Mouse (Mus musculus) thymus, postnatal 0 days (tissue): ENCODE measurements around the gene Enpp3. TPM values are rescaled to one million over a fixed set of nuclear protein-coding genes. Genes with fewer than 3 reads are reported as not detected.
A peak's percentile ranks its signal among the peaks of the same experiment; 100 is the strongest.
"Not testable (repeated sequence)": the region's sequence is repeated elsewhere in the genome, so short reads cannot be mapped to it uniquely, and the experiment has no call there.

Experiments
- DNase-seq: peaks from one replicate; pipeline ENCODE4 v3.0.0-alpha.2; 2015; ENCODE audit warnings: low spot score
- polyA plus RNA-seq: library from polyadenylated mRNA; unstranded; fragments of >200 nt; fragmentation: Nextera tagmentation; extraction: Ambion mirVana; gene quantifications from 2 replicates; pipeline ENCODE4 v1.2.1, GENCODE M21; 2015

Enpp3 gene
- polyA plus RNA-seq, 1 experiment from 2014 or later, result 1.4 TPM

GRCm38 (mm10) chr10:24823265-24823664 lies 19.4 kb downstream of the Enpp3 start:
- no peak for DNase-seq

DNA sequence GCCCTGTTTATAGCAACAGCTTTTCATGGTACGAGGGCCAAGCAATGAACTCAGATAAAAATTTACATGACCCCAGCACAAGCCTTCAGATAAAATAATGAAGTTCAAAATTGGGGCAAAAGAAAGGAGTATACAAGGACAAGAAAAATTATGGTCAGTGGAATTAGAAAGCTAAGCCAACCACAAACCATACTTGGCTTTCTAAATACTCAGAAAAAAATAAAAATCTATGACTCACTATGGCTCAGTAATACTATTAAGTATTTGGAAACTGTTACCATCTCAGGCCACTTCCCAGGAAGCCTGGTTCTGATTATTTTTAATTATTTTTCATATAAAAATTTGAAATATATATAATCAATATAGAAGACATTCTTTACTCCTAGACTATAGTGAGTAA lies 19.8 kb downstream of the Enpp3 start:
- DNase-seq, result no peak

DNA sequence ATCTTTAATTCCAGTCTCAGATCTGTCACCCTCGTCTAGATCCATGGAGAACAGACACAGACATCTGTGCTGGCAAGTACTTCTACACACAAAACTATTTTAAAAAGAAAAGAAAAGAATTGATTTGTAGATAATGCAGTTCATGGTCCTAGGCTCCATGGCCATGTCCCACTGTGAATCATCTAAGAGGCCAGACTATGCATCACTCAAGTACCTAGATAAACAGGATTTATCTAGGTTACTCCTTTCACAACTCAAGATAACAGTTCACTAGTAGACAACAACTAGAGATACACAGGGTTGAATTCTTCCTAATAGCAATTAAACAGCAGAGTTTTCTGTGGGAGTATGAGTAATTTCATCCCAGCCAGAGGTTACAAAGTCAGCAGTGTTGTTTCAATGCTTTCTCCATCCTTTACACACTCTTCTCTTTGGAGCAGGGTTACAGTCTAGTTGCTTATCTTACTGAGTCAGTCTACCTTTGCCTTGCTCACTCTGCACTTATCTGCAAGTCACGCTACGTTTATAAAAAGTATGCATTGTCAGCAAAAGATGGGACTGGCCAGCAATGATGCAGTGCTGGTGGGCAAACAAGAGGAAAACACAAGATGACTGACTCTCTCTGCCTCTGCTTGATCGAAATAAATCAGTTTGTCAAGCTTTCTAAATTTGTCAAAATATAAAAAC lies 20.5 kb downstream of the Enpp3 start:
- no peak for DNase-seq

DNA sequence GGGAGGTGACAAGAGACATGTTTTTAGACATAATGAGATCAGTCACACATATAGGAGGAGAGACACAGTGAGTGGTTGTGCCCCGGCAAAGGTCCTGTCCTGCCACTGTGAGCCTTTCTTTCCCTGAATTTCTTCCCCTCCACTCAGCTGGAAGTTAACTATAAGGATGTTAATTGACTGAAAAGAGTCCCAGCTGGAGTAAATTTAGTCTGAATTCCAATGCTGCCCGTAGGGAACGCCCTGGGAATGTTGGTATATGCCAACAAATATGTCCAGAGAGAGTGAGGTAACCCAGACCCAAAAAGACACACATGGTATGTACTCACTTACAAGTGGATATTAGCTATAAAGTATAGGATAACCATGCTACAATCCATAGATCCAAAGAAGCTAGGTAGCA lies 23.1 kb downstream of the Enpp3 start:
- no peak for DNase-seq

GRCm38 (mm10) chr10:24810639-24811038 lies 32.0 kb downstream of the Enpp3 start:
- DNase-seq, result no peak

- no peak for DNase-seq
These were observed 35.9 kb downstream of the Enpp3 start for GRCm38 (mm10) chr10:24806756-24807155.

DNA sequence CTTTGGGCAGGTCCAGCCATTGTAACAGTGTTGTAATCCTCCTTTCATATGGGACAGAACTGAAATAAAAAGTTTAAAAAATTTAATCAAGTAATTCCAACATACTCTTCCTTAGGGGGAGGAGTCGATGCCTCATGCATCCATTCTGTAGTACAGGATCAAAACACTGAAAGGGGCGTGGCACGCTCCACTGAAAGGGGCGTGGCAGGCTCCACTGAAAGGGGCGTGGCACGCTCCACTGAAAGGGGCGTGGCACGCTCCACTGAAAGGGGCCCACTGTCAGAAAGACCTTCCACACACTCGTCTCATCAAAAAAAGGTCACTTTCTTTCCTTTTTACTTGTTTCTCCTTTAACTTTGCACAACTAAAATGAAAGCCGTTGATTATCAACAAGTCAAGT lies 36.7 kb downstream of the Enpp3 start:
- no peak for DNase-seq

DNA sequence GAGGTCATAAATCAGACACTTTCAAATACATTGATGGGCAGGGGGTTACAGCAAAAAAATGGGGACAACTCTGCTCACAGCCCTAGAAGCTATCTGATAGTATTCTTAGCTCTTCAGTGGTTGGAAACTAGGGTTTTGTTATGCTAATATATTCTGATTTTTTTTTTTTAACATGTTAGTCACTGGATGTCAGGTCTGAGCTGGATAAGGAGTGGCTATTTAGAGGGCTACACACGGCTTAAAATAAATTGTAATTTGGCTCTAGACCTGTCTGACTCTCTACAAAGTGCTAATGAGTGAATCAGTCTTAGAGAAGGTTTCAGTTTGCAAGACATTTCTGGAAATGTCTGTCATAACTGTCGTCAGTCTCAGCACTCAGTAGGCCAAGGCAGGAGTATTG lies 37.5 kb downstream of the Enpp3 start:
- DNase-seq, result no peak

GRCm38 (mm10) chr10:24802742-24803244 lies 39.8 kb downstream of the Enpp3 start:
- not testable (repeated sequence) for DNase-seq

DNA sequence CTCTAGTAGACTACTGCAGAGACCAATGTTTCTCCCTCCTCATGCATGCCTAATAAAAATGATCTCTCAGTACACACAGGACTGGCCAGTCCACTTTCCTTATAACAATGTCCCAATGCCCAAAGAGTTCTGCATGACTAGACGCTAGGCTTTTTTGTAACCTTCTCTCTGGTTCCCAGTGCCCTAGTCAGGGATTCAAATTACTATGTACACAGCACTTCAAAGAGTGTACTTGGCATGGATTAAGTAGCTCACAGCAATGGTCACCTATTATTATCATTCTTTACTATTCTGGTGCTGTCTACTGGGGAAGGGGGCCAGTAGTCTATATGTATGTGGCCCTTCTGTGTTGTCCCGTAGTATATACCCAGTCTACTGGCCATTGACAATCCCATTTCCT lies 40.8 kb downstream of the Enpp3 start:
- DNase-seq, result no peak

GRCm38 (mm10) chr10:24797246-24797645 lies 45.4 kb downstream of the Enpp3 start:
- peak; percentile 58 for DNase-seq

GRCm38 (mm10) chr10:24792756-24793155 lies 49.9 kb downstream of the Enpp3 start:
- no peak for DNase-seq

- DNase-seq, result peak; percentile 47
These were observed 52.7 kb downstream of the Enpp3 start for GRCm38 (mm10) chr10:24789747-24790545.

GRCm38 (mm10) chr10:24785345-24785744 lies 57.3 kb downstream of the Enpp3 start:
- no peak for DNase-seq

- DNase-seq, result no peak
These were observed 57.9 kb downstream of the Enpp3 start for GRCm38 (mm10) chr10:24784624-24785276.

GRCm38 (mm10) chr10:24783946-24784345 lies 58.7 kb downstream of the Enpp3 start:
- DNase-seq, result no peak

DNA sequence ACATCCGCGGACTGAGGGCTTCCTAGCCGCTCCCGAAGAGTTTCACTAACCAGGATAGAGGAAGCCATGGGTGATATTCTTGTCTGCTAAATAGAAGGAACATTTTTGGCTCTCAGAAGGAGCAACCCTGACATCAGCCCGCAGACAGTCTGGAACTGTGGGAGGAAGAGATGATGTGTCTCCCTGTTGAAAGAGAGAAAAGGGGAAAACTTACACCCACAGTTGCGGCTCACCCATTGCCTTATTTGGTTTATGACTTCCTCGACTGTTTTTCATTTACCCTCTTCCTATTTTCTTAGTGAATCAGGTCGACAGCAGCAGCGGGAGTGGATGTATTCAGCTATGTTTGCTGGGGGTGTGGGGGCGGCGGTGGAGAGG lies 64.0 kb downstream of the Enpp3 start:
- no peak for DNase-seq

DNA sequence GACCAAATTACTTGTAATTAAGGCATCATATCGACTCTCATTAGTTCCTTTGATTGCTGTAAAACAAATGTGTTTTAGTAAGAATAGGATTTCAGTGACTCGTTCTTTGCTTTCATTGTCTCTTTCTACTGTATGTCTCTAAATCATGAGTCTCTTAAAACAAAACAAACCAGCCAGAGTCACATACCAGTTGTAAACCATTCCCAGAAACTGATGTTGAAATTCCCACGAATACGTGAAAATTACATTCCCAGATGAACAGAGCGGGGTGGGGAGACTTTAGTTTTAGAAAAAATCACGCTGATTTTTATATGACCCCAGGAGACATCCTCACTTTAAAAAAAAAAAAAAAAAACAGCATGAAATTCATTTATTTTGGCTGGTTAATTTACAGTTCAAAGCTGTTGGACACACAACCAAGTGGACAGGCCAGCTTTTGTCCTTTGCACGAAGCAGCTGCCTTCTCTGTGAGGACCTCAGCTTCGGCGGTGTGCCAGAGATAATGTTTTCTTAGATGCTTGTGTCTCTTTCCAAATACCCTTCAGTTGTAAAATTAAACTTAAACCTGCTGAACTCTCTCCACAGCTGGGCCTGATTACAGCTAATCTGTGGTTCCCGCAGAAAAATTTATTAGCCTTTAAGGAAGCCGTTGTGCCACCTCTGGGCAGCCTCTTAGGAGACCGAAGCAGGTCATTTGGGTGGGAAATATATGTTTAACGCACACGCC lies 64.5 kb downstream of the Enpp3 start:
- no peak for DNase-seq

- no peak for DNase-seq
These were observed 73.1 kb downstream of the Enpp3 start for GRCm38 (mm10) chr10:24769496-24769895.

GRCm38 (mm10) chr10:24767695-24768094 lies 74.9 kb downstream of the Enpp3 start:
- no peak for DNase-seq

GRCm38 (mm10) chr10:24766061-24766460 lies 76.6 kb downstream of the Enpp3 start:
- no peak for DNase-seq
